Mouse (Mus musculus): ENCODE measurements around the gene Tenm3. TPM values are rescaled to one million over a fixed set of nuclear protein-coding genes. Genes with fewer than 3 reads are reported as not detected.
A peak's percentile ranks its signal among the peaks of the same experiment; 100 is the strongest.

The Tenm3 gene
- total RNA-seq, 2 experiments from 2014 or later, result 61.8 to 76.5 TPM

GRCm38 (mm10) chr8:48243876-48244275 lies 599.9 kb downstream of the Tenm3 start:
- no peak for DNase-seq (ENCODE audit: extremely low spot score in 1 of 2, low spot score in 2 of 2)
- H3K27ac ChIP-seq, result no peak overlapping the region
- H3K4me3 ChIP-seq, result no peak overlapping the region
- TF ChIP-seq CTCF (IDR thresholded peaks at IDR 0.05), result no peak
- intact Hi-C loops (cut with DNase I), result no loop called here

- DNase-seq (ENCODE audit: extremely low spot score in 1 of 2, low spot score in 2 of 2), result no peak
- H3K27ac ChIP-seq, result no peak overlapping the region
- no peak for TF ChIP-seq CTCF (IDR thresholded peaks at IDR 0.05)
- no peak overlapping the region for H3K4me3 ChIP-seq
- intact Hi-C loops (cut with DNase I), result no loop called here
Observed at GRCm38 (mm10) chr8:48240917-48241531, 602.7 kb downstream of the Tenm3 start.

DNA sequence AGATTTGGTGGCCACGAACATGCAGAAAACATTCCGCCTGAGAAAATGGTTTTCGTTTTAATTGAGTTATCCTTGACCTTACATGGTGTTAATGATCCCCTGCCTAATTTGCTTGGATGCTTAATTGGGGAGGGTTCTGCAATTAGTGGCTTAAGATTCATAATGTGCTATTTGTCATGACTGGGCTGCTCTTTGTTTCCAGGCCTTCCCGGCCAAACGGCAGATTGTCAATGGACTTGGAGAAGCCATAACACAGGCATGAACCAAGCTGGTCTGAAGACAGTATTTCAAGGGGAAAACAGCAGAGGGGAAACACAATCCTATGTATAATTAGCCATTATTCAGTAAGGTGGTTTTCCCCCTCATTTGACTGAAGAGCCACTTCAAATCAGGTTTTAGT lies 606.8 kb downstream of the Tenm3 start:
- H3K4me3 ChIP-seq, result no peak overlapping the region
- H3K27ac ChIP-seq, result no peak overlapping the region
- DNase-seq (ENCODE audit: extremely low spot score in 1 of 2, low spot score in 2 of 2), result no peak
- no peak for TF ChIP-seq CTCF (IDR thresholded peaks at IDR 0.05)
- intact Hi-C loops (cut with DNase I), result no loop called here

- no peak overlapping the region for H3K27ac ChIP-seq
- intact Hi-C loops (cut with DNase I), result no loop called here
Observed at GRCm38 (mm10) chr8:48232927-48233326, 610.8 kb downstream of the Tenm3 start.

DNA sequence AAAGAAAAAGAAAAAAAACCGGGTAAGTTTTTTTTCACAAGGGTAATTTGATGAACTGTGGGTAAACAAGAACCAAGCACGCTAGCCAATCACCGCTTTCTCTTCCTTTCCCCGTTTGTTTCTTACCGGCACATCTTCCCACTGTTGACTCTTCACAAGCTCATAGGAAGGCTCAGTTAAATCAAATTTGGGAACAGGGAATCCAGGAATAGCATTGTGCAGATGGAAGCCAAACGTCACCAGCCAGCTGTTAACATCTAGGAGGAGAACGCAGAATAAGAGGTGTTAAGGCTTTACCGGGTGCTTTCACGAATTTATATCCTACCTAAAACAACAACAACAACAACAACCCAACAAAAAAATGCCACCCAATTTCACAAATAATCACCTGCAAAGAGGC lies 611.9 kb downstream of the Tenm3 start:
- no peak for DNase-seq (ENCODE audit: extremely low spot score in 1 of 2, low spot score in 2 of 2)
- no peak overlapping the region for H3K4me3 ChIP-seq
- no peak for TF ChIP-seq CTCF (IDR thresholded peaks at IDR 0.05)
- intact Hi-C loops (cut with DNase I), result no loop called here
- H3K27ac ChIP-seq, result peak overlapping the region; percentile 38; the same call in 1 of the 2 replicates

More at GRCm38 (mm10) chr8:48232927-48233326, 610.8 kb downstream of the Tenm3 start:
- DNase-seq (ENCODE audit: extremely low spot score in 1 of 2, low spot score in 2 of 2), result no peak
- H3K4me3 ChIP-seq, result no peak overlapping the region
- TF ChIP-seq CTCF (IDR thresholded peaks at IDR 0.05), result no peak

GRCm38 (mm10) chr8:48231389-48231788 lies 612.4 kb downstream of the Tenm3 start:
- 0 out of 2 replicates have a peak overlapping the region, but pooled peaks have one; percentile 38 for H3K27ac ChIP-seq
- no peak for DNase-seq (ENCODE audit: extremely low spot score in 1 of 2, low spot score in 2 of 2)
- intact Hi-C loops (cut with DNase I), result no loop called here
- TF ChIP-seq CTCF (IDR thresholded peaks at IDR 0.05), result no peak
- H3K4me3 ChIP-seq, result no peak overlapping the region

DNA sequence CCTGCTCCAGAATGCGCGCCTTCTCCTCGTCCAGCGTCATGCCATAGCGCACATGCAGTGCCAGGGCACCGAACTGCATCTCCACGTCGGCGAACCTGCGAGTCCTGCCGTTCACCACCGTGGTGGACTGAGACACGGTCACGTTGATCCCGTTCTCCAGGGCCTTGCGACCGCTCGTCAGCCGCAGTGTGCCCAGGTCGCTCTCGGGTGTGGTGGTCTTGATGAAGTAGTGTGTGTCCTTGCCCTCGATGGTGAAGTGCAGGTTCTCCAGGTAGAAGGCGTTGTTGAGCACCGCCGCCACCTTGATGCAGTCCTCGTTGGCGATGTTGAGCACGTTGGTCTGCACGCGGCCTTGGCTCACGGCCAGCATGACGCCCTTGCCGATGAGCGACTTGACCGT lies 615.1 kb downstream of the Tenm3 start:
- no peak for DNase-seq (ENCODE audit: extremely low spot score in 1 of 2, low spot score in 2 of 2)
- H3K4me3 ChIP-seq, result no peak overlapping the region
- no peak overlapping the region for H3K27ac ChIP-seq
- TF ChIP-seq CTCF (IDR thresholded peaks at IDR 0.05), result no peak
- intact Hi-C loops (cut with DNase I), result loop anchor here (10.0 kb wide), 2 partner anchors 326 to 536 kb away; no protein-coding TSS in a partner anchor

- intact Hi-C loops (cut with DNase I), result loop anchor here (5.0 to 10.0 kb wide), 6 partner anchors 330 to 1603 kb away; partner anchors contain the start of gene Tenm3
- TF ChIP-seq CTCF (IDR thresholded peaks at IDR 0.05), result no peak
- Histone ChIP-seq H3K27ac (no peak overlapping the region), H3K4me3 (no peak overlapping the region)
- DNase-seq (ENCODE audit: extremely low spot score in 1 of 2, low spot score in 2 of 2), result no peak
Observed at GRCm38 (mm10) chr8:48224753-48225152, 619.0 kb downstream of the Tenm3 start.

DNA sequence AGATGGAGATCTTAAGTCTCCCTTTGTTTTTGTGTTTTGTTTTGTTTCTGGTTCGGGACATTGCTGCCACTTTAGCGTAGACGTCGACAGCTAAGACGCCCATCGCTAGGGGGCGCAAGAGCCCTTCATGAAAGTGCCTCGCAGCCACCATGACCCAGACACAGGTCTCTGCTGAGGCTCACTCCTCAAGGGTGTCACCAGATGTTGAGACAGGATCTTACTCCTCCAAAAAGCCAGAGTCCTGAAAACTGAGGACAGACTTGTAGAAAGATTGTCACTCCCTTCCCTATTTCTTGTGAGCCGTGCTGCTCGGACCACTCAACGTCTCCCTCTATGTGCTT lies 621.4 kb downstream of the Tenm3 start:
- TF ChIP-seq CTCF (IDR thresholded peaks at IDR 0.05), result peak; percentile 96
- H3K4me3 ChIP-seq, result peak overlapping the region; percentile 38
- no peak overlapping the region for H3K27ac ChIP-seq
- intact Hi-C loops (cut with DNase I), result loop anchor here (1.0 to 10.0 kb wide), 7 partner anchors 305 to 1605 kb away; partner anchors contain the start of gene Tenm3
- DNase-seq (ENCODE audit: extremely low spot score in 1 of 2, low spot score in 2 of 2), result peak; percentile 86 to 91

DNA sequence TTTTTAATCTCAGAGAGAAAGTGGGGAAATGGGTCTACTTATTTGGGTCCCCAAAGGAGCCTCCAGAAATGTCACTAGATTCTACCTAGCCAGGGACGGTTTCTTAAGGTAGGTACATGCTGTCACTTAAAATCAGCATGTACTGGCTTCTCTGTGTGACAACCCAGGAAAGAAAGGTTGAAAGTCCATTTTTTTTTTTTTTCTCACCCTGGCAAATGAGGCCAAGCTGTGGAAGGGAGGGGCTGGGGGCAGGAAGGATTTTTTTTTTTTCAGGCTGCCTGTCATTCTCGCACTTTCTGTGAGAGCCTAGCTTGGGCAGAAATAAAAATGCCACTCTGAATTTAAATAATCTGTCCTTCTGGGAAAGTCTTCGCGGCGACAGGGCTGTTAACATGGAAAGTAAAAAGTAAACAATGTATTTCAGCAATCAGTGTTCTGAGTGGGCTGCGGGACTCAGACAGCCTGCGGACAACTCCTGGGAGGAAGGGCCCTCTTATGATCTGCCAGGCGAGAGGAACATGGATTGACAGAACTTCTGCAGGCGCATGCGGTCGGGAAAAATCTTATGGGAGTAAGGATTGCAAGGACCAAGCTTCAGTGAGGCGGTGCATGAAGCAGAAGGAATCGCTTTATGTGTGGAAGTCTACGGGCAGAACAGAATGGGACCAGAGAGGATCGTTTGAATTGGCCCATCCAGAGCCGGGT lies 621.9 kb downstream of the Tenm3 start:
- no peak for DNase-seq (ENCODE audit: extremely low spot score in 1 of 2, low spot score in 2 of 2)
- Histone ChIP-seq H3K27ac (no peak overlapping the region), H3K4me3 (peak overlapping the region; percentile 38)
- TF ChIP-seq CTCF (IDR thresholded peaks at IDR 0.05), result no peak
- intact Hi-C loops (cut with DNase I), result loop anchor here (1.0 to 10.0 kb wide), 7 partner anchors 305 to 1605 kb away; partner anchors contain the start of gene Tenm3

- H3K27ac ChIP-seq, result no peak overlapping the region
- no peak for TF ChIP-seq CTCF (IDR thresholded peaks at IDR 0.05)
- DNase-seq (ENCODE audit: extremely low spot score in 1 of 2, low spot score in 2 of 2), result no peak
- H3K4me3 ChIP-seq, result no peak overlapping the region; the same call in 1 of the 2 replicates
- intact Hi-C loops (cut with DNase I), result loop anchor here (5.0 to 10.0 kb wide), 6 partner anchors 333 to 1606 kb away; partner anchors contain the start of gene Tenm3
Observed at GRCm38 (mm10) chr8:48221304-48221703, 622.4 kb downstream of the Tenm3 start.

- no peak for TF ChIP-seq CTCF (IDR thresholded peaks at IDR 0.05)
- no peak overlapping the region for H3K27ac ChIP-seq
- intact Hi-C loops (cut with DNase I), result loop anchor here (5.0 to 10.0 kb wide), 6 partner anchors 334 to 1607 kb away; partner anchors contain the start of gene Tenm3
- H3K4me3 ChIP-seq, result peak overlapping the region; percentile 33
- DNase-seq (ENCODE audit: extremely low spot score in 1 of 2, low spot score in 2 of 2), result peak in 1 of 2 experiments; percentile 22
Observed at GRCm38 (mm10) chr8:48220529-48221181, 623.1 kb downstream of the Tenm3 start.

Data from left cerebral cortex, adult 2 months (tissue).